Mouse (Mus musculus) lung, adult 2 months (tissue): ENCODE results near the gene Ptprg. TPM values are rescaled to one million over a fixed set of nuclear protein-coding genes. Genes with fewer than 3 reads are reported as not detected.
"Not testable (repeated sequence)": the region's sequence is repeated elsewhere in the genome, so short reads cannot be mapped to it uniquely, and the experiment has no call there.

Source experiments
- DNase-seq: peaks from one replicate; pipeline ENCODE4 v3.0.0; 2022
- H3K4me1 ChIP-seq: fragments of 200-500 bp; 2 replicates; pipeline ENCODE4 v1.6.1; 2011; ENCODE audit warnings: low read length; ENCODE audit not compliant: control insufficient read depth, insufficient read depth
- H3K4me3 ChIP-seq: fragments of 200-500 bp; replicated peaks from 2 replicates; pipeline ENCODE3; 2011; ENCODE audit warnings: low read depth, mild to moderate bottlenecking, control low read depth, low read length; ENCODE audit errors: extremely low read depth
- CTCF ChIP-seq: fragments of 200-500 bp; IDR thresholded peaks from 2 replicates; pipeline ENCODE4 v1.5.1; 2011; ENCODE audit warnings: mild to moderate bottlenecking, low read length, control low read depth; ENCODE audit not compliant: insufficient read depth
- POLR2A ChIP-seq: fragments of 200-500 bp; IDR thresholded peaks from 2 replicates; pipeline ENCODE4 v1.6.1; 2011; ENCODE audit warnings: low read depth, mild to moderate bottlenecking, control low read depth, low read length, borderline replicate concordance; ENCODE audit errors: extremely low read depth
- WGBS: fragments of 180-500 bp; shearing (Covaris S2); methylation state at CpG from one replicate; pipeline ENCODE4 v1.1.7; 2018; 5-methylcytosine and 5-hydroxymethylcytosine counted together
- polyA plus RNA-seq: library from polyadenylated mRNA; depleted of rRNA; stranded (reverse); fragments of >200 nt; gene quantifications from 2 replicates; pipeline ENCODE4 v1.2.3, GENCODE M21; 2012

Ptprg gene
- polyA plus RNA-seq, 1 experiment = 79.9 TPM

DNA sequence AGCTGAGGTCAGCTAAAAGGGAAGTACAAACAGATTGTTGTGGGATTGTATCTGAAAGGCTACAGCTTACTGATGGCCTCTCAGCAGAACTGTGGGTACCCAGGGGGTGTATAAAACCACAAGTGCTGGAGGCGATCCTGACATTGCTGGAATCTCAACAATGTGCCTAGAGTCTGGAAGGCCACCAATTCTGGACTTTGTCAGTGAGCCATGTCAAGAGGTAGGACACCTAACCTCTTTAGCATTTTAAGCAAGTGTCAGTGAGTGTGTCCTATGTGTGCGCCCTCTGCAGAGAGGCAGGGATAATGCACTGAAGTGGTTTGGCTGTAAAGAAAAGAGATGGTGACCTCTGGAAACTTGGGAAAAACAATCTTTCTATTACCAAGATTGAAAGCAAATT lies 504.5 kb downstream of the Ptprg start:
- DNase-seq = no peak
- no peak overlapping the region for H3K4me3 ChIP-seq
- WGBS = 71% methylated on average over 2 of the region's 2 CpGs
- TF ChIP-seq POLR2A (no peak), CTCF (no peak)
- H3K4me1 ChIP-seq = peaks cover 7% of the 10 kb centered on the region

GRCm38 (mm10) chr14:12059149-12059548 lies 505.8 kb downstream of the Ptprg start:
- Histone ChIP-seq H3K4me1 (peaks cover 7% of the 10 kb centered on the region), H3K4me3 (no peak overlapping the region)
- TF ChIP-seq CTCF (no peak), POLR2A (no peak)
- no peak for DNase-seq
- WGBS = 77% methylated on average over 7 of the region's 7 CpGs

DNA sequence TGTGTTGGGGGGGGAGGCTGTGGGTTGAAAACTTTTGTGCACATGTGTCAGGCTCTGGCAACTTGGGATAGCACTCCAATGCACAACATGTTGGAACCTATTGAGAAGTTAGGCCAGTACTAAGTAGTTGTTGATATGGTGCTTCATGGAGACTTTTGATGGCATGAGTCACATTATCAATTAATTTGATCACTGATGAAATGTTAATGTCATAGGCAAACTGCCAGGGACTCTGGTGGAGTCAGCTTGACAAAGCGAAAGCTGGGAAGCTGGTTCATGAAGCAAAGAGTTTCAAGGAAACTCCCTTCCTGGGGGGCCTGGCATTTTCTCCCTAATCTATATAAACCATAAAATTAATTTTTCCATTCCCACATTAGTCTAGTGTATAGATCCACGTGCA lies 508.0 kb downstream of the Ptprg start:
- DNase-seq = not testable (repeated sequence)
- 39% methylated on average over 2 of the region's 2 CpGs for WGBS

DNA sequence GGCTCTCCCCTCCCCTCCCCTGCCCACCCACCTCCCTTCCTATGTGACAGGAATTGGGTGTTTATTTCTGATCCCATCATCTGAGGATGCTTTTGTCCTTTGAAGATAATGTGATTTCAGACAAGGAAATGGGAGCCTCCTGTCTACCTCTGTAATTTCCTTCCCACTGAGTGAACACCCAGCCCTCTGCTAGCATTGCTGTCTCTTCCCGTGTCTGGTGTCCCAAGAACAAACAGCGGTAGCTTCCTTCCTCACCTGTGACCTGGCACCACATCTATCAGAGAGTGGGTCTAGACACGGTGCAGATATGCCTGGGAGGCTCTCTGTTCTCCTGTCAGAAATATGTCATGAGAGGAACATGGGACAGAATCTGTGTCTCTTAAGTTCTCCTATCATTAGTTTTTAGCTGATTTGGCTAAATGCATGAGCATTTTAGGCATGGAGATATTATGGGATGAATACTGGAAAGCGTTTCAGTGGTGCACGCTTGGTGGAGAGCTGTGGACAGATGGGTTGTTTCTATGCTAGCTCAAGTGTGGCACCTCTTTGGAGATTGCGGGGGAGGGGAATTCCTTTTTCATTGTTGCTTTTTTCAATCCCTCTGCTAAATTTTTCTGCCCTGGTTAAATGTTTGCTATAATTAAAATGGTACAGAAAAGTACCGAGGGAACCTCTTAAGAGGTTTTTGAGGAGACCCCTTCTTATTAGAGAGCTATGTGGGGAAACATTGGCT lies 509.5 kb downstream of the Ptprg start:
- TF ChIP-seq CTCF (no peak), POLR2A (no peak)
- WGBS = 57% methylated on average over 7 of the region's 7 CpGs
- DNase-seq = no peak
- Histone ChIP-seq H3K4me3 (no peak overlapping the region), H3K4me1 (peaks cover 2% of the 10 kb centered on the region)

More for the DNA sequence above, 508.0 kb downstream of the Ptprg start:
- H3K4me3 ChIP-seq, H3K4me1 ChIP-seq: not testable (repeated sequence)

DNA sequence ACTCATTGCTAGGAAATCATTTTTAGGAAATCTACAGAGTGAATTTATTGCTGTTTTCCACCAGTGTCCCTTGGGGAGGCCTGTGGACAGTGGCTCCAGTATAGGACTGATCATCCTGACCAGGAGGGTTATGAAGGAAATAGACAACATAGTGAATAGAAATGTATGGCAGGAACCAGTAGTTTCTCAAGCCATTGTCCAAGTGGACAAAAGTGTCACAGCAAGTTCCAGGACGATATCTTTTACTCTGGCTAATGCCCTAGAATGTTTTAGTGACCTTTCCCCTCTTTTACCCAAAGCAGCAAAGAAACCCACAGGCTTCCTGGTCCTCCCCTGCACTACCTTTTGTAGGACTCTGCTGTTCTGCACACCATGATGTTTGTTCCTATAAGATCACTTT lies 511.7 kb downstream of the Ptprg start:
- no peak for DNase-seq
- Histone ChIP-seq H3K4me3 (no peak overlapping the region), H3K4me1 (peaks cover 2% of the 10 kb centered on the region)
- WGBS = 61% methylated on average over 1 of the region's 1 CpGs
- TF ChIP-seq CTCF (no peak), POLR2A (no peak)

DNA sequence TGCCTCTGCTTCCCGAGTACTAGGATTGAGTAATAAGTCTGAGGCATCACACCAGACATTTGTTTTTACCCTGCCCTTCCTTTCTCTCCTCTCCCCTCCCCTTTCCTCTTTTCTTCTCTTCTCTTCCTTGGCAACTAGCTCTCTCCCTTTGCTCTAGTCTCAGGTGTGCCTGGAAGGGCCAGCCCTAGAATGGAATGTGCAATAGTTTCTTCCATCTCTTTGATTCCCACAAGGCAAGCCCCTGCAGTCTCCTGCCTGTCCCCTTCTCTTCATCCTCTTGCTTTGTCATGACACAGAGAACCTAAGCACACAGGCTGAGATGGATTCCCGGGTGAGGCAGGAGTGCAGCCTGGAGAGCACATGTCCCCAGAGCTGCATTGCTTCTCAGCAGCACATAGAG lies 512.4 kb downstream of the Ptprg start:
- TF ChIP-seq CTCF = no peak
- TF ChIP-seq POLR2A = no peak
- peaks cover 2% of the 10 kb centered on the region for H3K4me1 ChIP-seq
- 46% methylated on average over 2 of the region's 2 CpGs for WGBS
- no peak for DNase-seq
- no peak overlapping the region for H3K4me3 ChIP-seq

GRCm38 (mm10) chr14:12069707-12070106 lies 516.4 kb downstream of the Ptprg start:
- no peak overlapping the region for H3K4me3 ChIP-seq
- 93% methylated on average over 12 of the region's 12 CpGs for WGBS
- H3K4me1 ChIP-seq = peaks cover 3% of the 10 kb centered on the region
- DNase-seq = no peak
- TF ChIP-seq CTCF = no peak
- TF ChIP-seq POLR2A = no peak

- DNase-seq = no peak
- WGBS = 44% methylated on average over 1 of the region's 1 CpGs
- TF ChIP-seq CTCF (no peak), POLR2A (no peak)
- H3K4me1 ChIP-seq = peaks cover 3% of the 10 kb centered on the region
- no peak overlapping the region for H3K4me3 ChIP-seq
These were observed 517.0 kb downstream of the Ptprg start for GRCm38 (mm10) chr14:12070361-12070760.

GRCm38 (mm10) chr14:12070856-12071465 lies 517.6 kb downstream of the Ptprg start:
- 56% methylated on average over 7 of the region's 7 CpGs for WGBS
- TF ChIP-seq POLR2A (no peak), CTCF (no peak)
- Histone ChIP-seq H3K4me3 (no peak overlapping the region), H3K4me1 (peaks cover 3% of the 10 kb centered on the region; the same call in 1 of the 2 replicates)
- DNase-seq = no peak

- no peak for TF ChIP-seq CTCF
- TF ChIP-seq POLR2A = no peak
- 93% methylated on average over 7 of the region's 7 CpGs for WGBS
- peaks cover 3% of the 10 kb centered on the region; the same call in 1 of the 2 replicates for H3K4me1 ChIP-seq
- no peak overlapping the region for H3K4me3 ChIP-seq
- DNase-seq = no peak
These were observed 518.9 kb downstream of the Ptprg start for GRCm38 (mm10) chr14:12072026-12072861.
